Mouse (Mus musculus): ENCODE results near the gene Tfam.

GRCm38 (mm10) chr10:71183339-71184031 lies 54.6 kb downstream of the Tfam start:
- TF ChIP-seq EP300 (IDR thresholded peaks at IDR 0.05; ENCODE audit: insufficient read depth, low read depth, low read length) (no peak), CTCF (IDR thresholded peaks at IDR 0.05) (no peak)
